Mouse (Mus musculus) CH12.LX (cell line): ENCODE measurements around the gene Caap1.

Source experiments
- HCFC1 ChIP-seq: IDR thresholded peaks from 2 replicates; pipeline ENCODE4 v1.6.1; 2012; ENCODE audit warnings: low read depth, mild to moderate bottlenecking, inconsistent platforms, low read length, improper control_type of control experiment
- MYC ChIP-seq: IDR thresholded peaks from 2 replicates; pipeline ENCODE4 v1.6.1; 2011; ENCODE audit warnings: low read depth, mild to moderate bottlenecking, improper control_type of control experiment, low read length

DNA sequence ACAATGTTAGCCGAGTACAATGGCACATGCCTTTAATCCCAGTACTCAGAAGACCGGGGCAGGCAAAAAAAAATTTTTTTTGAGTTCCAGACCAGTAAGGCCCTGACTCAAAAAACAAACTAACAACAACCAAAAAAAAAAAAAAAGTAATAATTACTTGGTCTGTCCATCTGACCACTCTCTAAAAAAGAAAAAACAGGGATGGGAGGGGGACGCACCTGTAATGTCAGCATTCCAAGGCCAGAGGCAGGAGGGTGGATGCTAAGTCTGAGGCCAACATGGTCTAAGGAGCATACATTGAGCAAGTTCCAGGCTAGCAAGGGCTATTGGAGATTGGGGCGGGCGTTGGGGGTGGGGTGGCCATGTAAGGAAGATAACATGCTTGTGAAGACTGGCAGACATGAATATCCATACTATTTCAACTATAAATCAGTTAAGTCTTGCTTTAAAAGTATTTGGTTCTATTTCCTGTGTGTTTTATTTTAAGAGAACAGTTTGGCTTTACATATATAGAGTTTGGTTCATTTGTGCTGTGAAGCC, 1.6 kb downstream of the Caap1 start:
- no peak for TF ChIP-seq MYC
- TF ChIP-seq HCFC1, result no peak
